Mouse (Mus musculus) spleen, adult 2 months (tissue): ENCODE data around the gene Cga.
A peak's percentile ranks its signal among the peaks of the same experiment; 100 is the strongest.

Experiments used
- CTCF ChIP-seq: fragments of 200-500 bp; IDR thresholded peaks from 2 replicates; pipeline ENCODE4 v1.5.1; 2011; ENCODE audit warnings: mild to moderate bottlenecking, inconsistent platforms; ENCODE audit not compliant: insufficient read depth, insufficient read length, insufficient replicate concordance; ENCODE audit errors: extremely low read depth
- POLR2A ChIP-seq: fragments of 200-500 bp; IDR thresholded peaks from 2 replicates; pipeline ENCODE4 v1.6.1; 2011; ENCODE audit warnings: low read depth, low read length, inconsistent platforms

- TF ChIP-seq POLR2A (no peak), CTCF (peak; percentile 74; the same call in 1 of the 2 replicates)
Measured at GRCm38 (mm10) chr4:34922177-34922870, 28.7 kb downstream of the Cga start.
